Mouse (Mus musculus) spleen, postnatal 10 days (tissue): ENCODE results near the gene Nubp2.

Experiments
- DNase-seq, 2 experiments: peaks; one replicate each; pipeline ENCODE4 v3.0.0; 2021 to 2022; ENCODE audit warnings: low spot score in 2 of 2

Nubp2 gene

GRCm38 (mm10) chr17:24894061-24894994 lies 8.2 kb upstream of the Nubp2 start:
- DNase-seq = peak; percentile 59 to 82

- no peak for DNase-seq
Observed at GRCm38 (mm10) chr17:24893276-24893675, 7.1 kb upstream of the Nubp2 start.

- DNase-seq = no peak
Observed at GRCm38 (mm10) chr17:24892785-24893184, 6.6 kb upstream of the Nubp2 start.

- DNase-seq = no peak
Observed at GRCm38 (mm10) chr17:24891321-24891720, 5.2 kb upstream of the Nubp2 start.

- no peak for DNase-seq
Observed at GRCm38 (mm10) chr17:24890151-24891092, 4.3 kb upstream of the Nubp2 start.

GRCm38 (mm10) chr17:24888862-24889261 lies 2.7 kb upstream of the Nubp2 start:
- DNase-seq = no peak

- DNase-seq = no peak
Observed at GRCm38 (mm10) chr17:24887291-24888080, 1.3 kb upstream of the Nubp2 start.

- no peak for DNase-seq
Observed at GRCm38 (mm10) chr17:24886932-24887271, 753 bp upstream of the Nubp2 start.

GRCm38 (mm10) chr17:24885356-24886133 lies 604 bp downstream of the Nubp2 start:
- no peak for DNase-seq

GRCm38 (mm10) chr17:24884391-24884790 lies 1.8 kb downstream of the Nubp2 start:
- no peak for DNase-seq

- DNase-seq = peak; percentile 52 to 69
Observed at GRCm38 (mm10) chr17:24881738-24882440, 4.3 kb downstream of the Nubp2 start.

- no peak for DNase-seq
Observed at GRCm38 (mm10) chr17:24878531-24878930, 7.6 kb downstream of the Nubp2 start.

- DNase-seq = no peak
Observed at GRCm38 (mm10) chr17:24878117-24878397, 8.1 kb downstream of the Nubp2 start.

- DNase-seq = no peak
Observed at GRCm38 (mm10) chr17:24877336-24878116, 8.6 kb downstream of the Nubp2 start.

- DNase-seq = no peak
Observed at GRCm38 (mm10) chr17:24874989-24875388, 11.2 kb downstream of the Nubp2 start.

GRCm38 (mm10) chr17:24874405-24874745 lies 11.8 kb downstream of the Nubp2 start:
- no peak for DNase-seq

GRCm38 (mm10) chr17:24873695-24874404 lies 12.3 kb downstream of the Nubp2 start:
- DNase-seq = no peak

- DNase-seq = no peak
Observed at GRCm38 (mm10) chr17:24867914-24868313, 18.2 kb downstream of the Nubp2 start.

GRCm38 (mm10) chr17:24865776-24866175 lies 20.4 kb downstream of the Nubp2 start, which contains the start of gene Igfals:
Igfals (plus strand) TSS chr17:24865997.
- no peak for DNase-seq
